Mouse (Mus musculus): ENCODE data around the gene Srarp. TPM values are rescaled to one million over a fixed set of nuclear protein-coding genes. Genes with fewer than 3 reads are reported as not detected.
A peak's percentile ranks its signal among the peaks of the same experiment; 100 is the strongest.

The Srarp gene
- polyA plus RNA-seq, 1 experiment from 2014 or later, result not detected

- Histone ChIP-seq H3K9me3 (ENCODE audit: control insufficient read depth, low read length) (no peaks in the 10 kb centered on the region), H3K36me3 (ENCODE audit: control insufficient read depth, insufficient read depth, low read length) (no peaks in the 10 kb centered on the region), H3K27ac (ENCODE audit: low read depth, low read length) (no peak overlapping the region), H3K4me1 (replicated peaks; ENCODE audit: control insufficient read depth, insufficient read depth, low read length) (no peaks in the 10 kb centered on the region), H3K9ac (ENCODE audit: low read depth, low read length) (no peak overlapping the region), H3K4me2 (replicated peaks; ENCODE audit: low read depth, low read length) (no peak overlapping the region), H3K4me3 (ENCODE audit: low read depth, low read length) (no peak overlapping the region), H3K27me3 (ENCODE audit: control insufficient read depth, insufficient read depth, low read length) (no peaks in the 10 kb centered on the region)
- DNase-seq (ENCODE audit: low spot score), result no peak
- ATAC-seq (ENCODE audit: low FRiP score), result no peak
- WGBS, result 84% methylated on average over 12 of the region's 12 CpGs
Measured at GRCm38 (mm10) chr4:141439083-141439803, 3.3 kb upstream of the Srarp start.

DNA sequence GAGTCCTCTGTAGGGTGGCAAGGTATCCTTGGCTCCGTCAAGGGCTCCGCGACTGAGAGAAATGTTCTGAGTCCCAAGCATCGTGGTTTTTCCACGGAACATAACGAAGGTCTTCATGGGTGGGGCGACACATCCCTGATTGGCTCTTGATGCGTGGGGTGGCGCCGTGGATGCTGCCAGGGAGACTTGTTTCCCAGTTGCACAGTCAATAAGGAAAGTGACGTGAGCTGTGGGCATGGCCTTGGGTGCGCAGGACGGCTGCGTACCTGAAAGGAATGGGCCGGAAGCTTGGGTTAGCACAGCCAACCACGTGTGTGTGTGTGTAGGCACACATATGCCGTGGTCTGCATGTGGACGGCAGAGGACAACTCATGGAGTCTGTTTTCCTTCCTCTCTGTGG, 2.7 kb downstream of the Srarp start:
- no peaks in the 10 kb centered on the region for H3K4me1 ChIP-seq (replicated peaks; ENCODE audit: control insufficient read depth, insufficient read depth, low read length)
- no peaks in the 10 kb centered on the region for H3K27me3 ChIP-seq (ENCODE audit: control insufficient read depth, insufficient read depth, low read length)
- WGBS, result 83% methylated on average over 18 of the region's 18 CpGs
- ATAC-seq (ENCODE audit: low FRiP score), result no peak
- H3K27ac ChIP-seq (ENCODE audit: low read depth, low read length), result no peak overlapping the region
- no peak overlapping the region for H3K4me2 ChIP-seq (replicated peaks; ENCODE audit: low read depth, low read length)
- H3K36me3 ChIP-seq (ENCODE audit: control insufficient read depth, insufficient read depth, low read length), result no peaks in the 10 kb centered on the region
- H3K9ac ChIP-seq (ENCODE audit: low read depth, low read length), result no peak overlapping the region
- H3K9me3 ChIP-seq (ENCODE audit: control insufficient read depth, low read length), result no peaks in the 10 kb centered on the region
- no peak for DNase-seq (ENCODE audit: low spot score)
- no peak overlapping the region for H3K4me3 ChIP-seq (ENCODE audit: low read depth, low read length)

- no peak for DNase-seq (ENCODE audit: low spot score)
- Histone ChIP-seq H3K4me3 (ENCODE audit: low read depth, low read length) (no peak overlapping the region), H3K27me3 (ENCODE audit: control insufficient read depth, insufficient read depth, low read length) (no peaks in the 10 kb centered on the region), H3K36me3 (ENCODE audit: control insufficient read depth, insufficient read depth, low read length) (no peaks in the 10 kb centered on the region), H3K4me2 (replicated peaks; ENCODE audit: low read depth, low read length) (no peak overlapping the region), H3K4me1 (replicated peaks; ENCODE audit: control insufficient read depth, insufficient read depth, low read length) (no peaks in the 10 kb centered on the region), H3K27ac (ENCODE audit: low read depth, low read length) (no peak overlapping the region), H3K9ac (ENCODE audit: low read depth, low read length) (no peak overlapping the region), H3K9me3 (ENCODE audit: control insufficient read depth, low read length) (no peaks in the 10 kb centered on the region)
- 74% methylated on average over 14 of the region's 14 CpGs for WGBS
- no peak for ATAC-seq (ENCODE audit: low FRiP score)
Measured at GRCm38 (mm10) chr4:141432666-141433065, 3.2 kb downstream of the Srarp start.

GRCm38 (mm10) chr4:141430997-141431396, 4.9 kb downstream of the Srarp start:
- H3K9me3 ChIP-seq (ENCODE audit: control insufficient read depth, low read length), result no peaks in the 10 kb centered on the region
- ATAC-seq (ENCODE audit: low FRiP score) (no peak), DNase-seq (ENCODE audit: low spot score) (peak; percentile 78)
- 44% methylated on average over 9 of the region's 9 CpGs for WGBS
- no peak overlapping the region for H3K4me2 ChIP-seq (replicated peaks; ENCODE audit: low read depth, low read length)
- no peak overlapping the region for H3K4me3 ChIP-seq (ENCODE audit: low read depth, low read length)
- no peaks in the 10 kb centered on the region for H3K36me3 ChIP-seq (ENCODE audit: control insufficient read depth, insufficient read depth, low read length)
- no peaks in the 10 kb centered on the region for H3K27me3 ChIP-seq (ENCODE audit: control insufficient read depth, insufficient read depth, low read length)
- H3K4me1 ChIP-seq (replicated peaks; ENCODE audit: control insufficient read depth, insufficient read depth, low read length), result no peaks in the 10 kb centered on the region
- no peak overlapping the region for H3K9ac ChIP-seq (ENCODE audit: low read depth, low read length)
- H3K27ac ChIP-seq (ENCODE audit: low read depth, low read length), result no peak overlapping the region

DNA sequence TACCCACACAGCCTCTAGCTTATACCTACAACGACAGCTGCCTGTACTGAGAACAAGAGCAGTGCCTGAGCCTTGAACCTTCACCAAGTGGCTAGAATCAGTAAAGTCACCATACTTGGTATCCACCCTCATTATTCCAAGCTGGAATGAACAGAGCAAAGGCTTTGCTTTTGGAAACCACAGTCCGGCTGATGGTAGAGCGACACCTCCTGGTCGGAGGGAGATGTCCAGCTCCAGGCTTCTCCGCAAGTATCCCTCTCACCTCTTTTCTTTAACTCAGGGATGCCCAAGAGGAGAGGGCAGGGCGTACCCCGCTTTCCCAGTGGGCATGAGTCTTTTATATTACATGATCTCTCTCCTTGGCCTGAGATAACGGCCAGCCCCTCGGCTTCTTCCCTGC, 6.1 kb downstream of the Srarp start:
- WGBS, result 53% methylated on average over 9 of the region's 9 CpGs
- Histone ChIP-seq H3K4me1 (replicated peaks; ENCODE audit: control insufficient read depth, insufficient read depth, low read length) (peaks cover 4% of the 10 kb centered on the region; the same call in 1 of the 2 replicates), H3K27ac (ENCODE audit: low read depth, low read length) (no peak overlapping the region), H3K9me3 (ENCODE audit: control insufficient read depth, low read length) (no peaks in the 10 kb centered on the region), H3K4me2 (replicated peaks; ENCODE audit: low read depth, low read length) (no peak overlapping the region), H3K4me3 (ENCODE audit: low read depth, low read length) (no peak overlapping the region), H3K27me3 (ENCODE audit: control insufficient read depth, insufficient read depth, low read length) (no peaks in the 10 kb centered on the region), H3K9ac (ENCODE audit: low read depth, low read length) (no peak overlapping the region), H3K36me3 (ENCODE audit: control insufficient read depth, insufficient read depth, low read length) (no peaks in the 10 kb centered on the region)
- DNase-seq (ENCODE audit: low spot score) (peak; percentile 44), ATAC-seq (ENCODE audit: low FRiP score) (no peak)

GRCm38 (mm10) chr4:141429381-141429780, 6.5 kb downstream of the Srarp start:
- Histone ChIP-seq H3K4me2 (replicated peaks; ENCODE audit: low read depth, low read length) (no peak overlapping the region), H3K36me3 (ENCODE audit: control insufficient read depth, insufficient read depth, low read length) (no peaks in the 10 kb centered on the region), H3K27ac (ENCODE audit: low read depth, low read length) (no peak overlapping the region), H3K4me3 (ENCODE audit: low read depth, low read length) (no peak overlapping the region), H3K4me1 (replicated peaks; ENCODE audit: control insufficient read depth, insufficient read depth, low read length) (peaks cover 4% of the 10 kb centered on the region; the same call in 1 of the 2 replicates), H3K27me3 (ENCODE audit: control insufficient read depth, insufficient read depth, low read length) (no peaks in the 10 kb centered on the region), H3K9me3 (ENCODE audit: control insufficient read depth, low read length) (no peaks in the 10 kb centered on the region), H3K9ac (ENCODE audit: low read depth, low read length) (no peak overlapping the region)
- 80% methylated on average over 6 of the region's 6 CpGs for WGBS
- DNase-seq (ENCODE audit: low spot score) (no peak), ATAC-seq (ENCODE audit: low FRiP score) (no peak)

DNA sequence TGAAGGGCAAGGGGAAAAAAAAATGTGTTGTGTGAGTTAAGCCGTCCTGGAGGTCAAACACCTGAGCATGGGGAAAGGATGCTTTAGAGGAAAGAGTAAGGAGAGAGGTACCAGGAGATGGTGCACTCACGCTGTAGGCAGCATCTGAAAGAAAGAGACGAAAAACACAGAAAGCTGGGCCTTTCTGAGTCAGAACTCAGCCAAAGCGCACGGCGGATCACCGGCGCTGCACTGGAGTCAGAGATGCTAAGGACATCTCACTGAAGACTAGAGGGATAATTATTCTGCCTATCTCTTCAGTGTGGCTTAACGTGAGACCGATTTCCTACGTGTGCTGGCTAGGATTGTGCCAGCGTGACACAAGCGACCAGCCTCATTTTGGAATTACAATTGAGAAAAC, 8.0 kb downstream of the Srarp start:
- H3K9me3 ChIP-seq (ENCODE audit: control insufficient read depth, low read length), result no peaks in the 10 kb centered on the region
- H3K4me1 ChIP-seq (replicated peaks; ENCODE audit: control insufficient read depth, insufficient read depth, low read length), result peaks cover 4% of the 10 kb centered on the region; the same call in 1 of the 2 replicates
- H3K36me3 ChIP-seq (ENCODE audit: control insufficient read depth, insufficient read depth, low read length), result no peaks in the 10 kb centered on the region
- no peak overlapping the region for H3K4me3 ChIP-seq (ENCODE audit: low read depth, low read length)
- WGBS, result 89% methylated on average over 13 of the region's 13 CpGs
- no peak for DNase-seq (ENCODE audit: low spot score)
- H3K4me2 ChIP-seq (replicated peaks; ENCODE audit: low read depth, low read length), result no peak overlapping the region
- ATAC-seq (ENCODE audit: low FRiP score), result no peak
- no peaks in the 10 kb centered on the region for H3K27me3 ChIP-seq (ENCODE audit: control insufficient read depth, insufficient read depth, low read length)
- H3K9ac ChIP-seq (ENCODE audit: low read depth, low read length), result no peak overlapping the region
- no peak overlapping the region for H3K27ac ChIP-seq (ENCODE audit: low read depth, low read length)

DNA sequence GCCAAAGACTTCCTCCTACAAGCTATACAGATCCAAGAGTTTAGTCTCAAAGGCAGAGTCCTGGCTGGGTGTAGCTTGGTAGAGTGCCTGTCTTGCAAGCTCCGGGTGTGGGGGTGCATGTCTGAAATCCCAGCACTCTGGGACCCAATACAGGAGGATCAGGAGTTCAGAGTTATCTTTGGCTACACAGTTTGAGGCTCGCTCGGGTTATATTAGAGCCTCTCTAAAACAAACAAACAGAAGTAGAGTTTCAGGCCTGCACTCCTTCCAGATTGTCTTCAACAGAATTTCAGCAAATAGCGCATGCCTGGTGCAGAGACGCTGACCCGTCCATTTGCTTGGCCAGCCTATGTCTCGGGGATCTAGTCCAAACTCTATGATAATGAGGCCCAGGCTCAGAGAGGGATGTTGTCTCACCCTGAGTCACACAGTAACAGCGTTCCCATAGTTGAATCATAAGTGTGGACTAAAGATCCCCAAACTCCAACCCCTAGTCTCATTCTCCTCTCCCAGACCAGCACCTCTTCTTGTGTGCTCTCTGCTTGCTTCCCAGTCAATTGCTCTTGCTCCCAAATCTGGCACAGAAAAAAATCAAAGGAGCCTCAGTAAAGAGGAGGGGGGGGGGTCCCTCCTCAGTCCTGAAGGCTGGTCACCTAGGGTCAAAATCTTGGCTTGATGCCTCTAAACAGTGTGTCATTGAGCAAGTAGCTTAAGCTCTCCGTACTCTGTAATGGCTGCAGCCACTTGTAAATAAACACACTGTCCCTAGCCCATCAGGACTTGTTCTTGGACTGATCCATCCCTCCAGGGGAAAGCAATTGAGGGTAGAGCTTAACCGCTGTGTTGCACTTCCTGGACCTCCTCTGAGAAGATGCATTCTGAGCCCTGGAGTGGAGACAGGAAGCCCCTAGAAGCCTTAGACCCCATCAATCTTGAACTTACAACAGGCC, 8.8 kb downstream of the Srarp start:
- H3K27me3 ChIP-seq (ENCODE audit: control insufficient read depth, insufficient read depth, low read length), result no peaks in the 10 kb centered on the region
- peaks cover 4% of the 10 kb centered on the region; the same call in 1 of the 2 replicates for H3K4me1 ChIP-seq (replicated peaks; ENCODE audit: control insufficient read depth, insufficient read depth, low read length)
- no peak overlapping the region for H3K4me2 ChIP-seq (replicated peaks; ENCODE audit: low read depth, low read length)
- no peak for DNase-seq (ENCODE audit: low spot score)
- H3K4me3 ChIP-seq (ENCODE audit: low read depth, low read length), result no peak overlapping the region
- no peak for ATAC-seq (ENCODE audit: low FRiP score)
- H3K9me3 ChIP-seq (ENCODE audit: control insufficient read depth, low read length), result no peaks in the 10 kb centered on the region
- no peak overlapping the region for H3K27ac ChIP-seq (ENCODE audit: low read depth, low read length)
- H3K36me3 ChIP-seq (ENCODE audit: control insufficient read depth, insufficient read depth, low read length), result no peaks in the 10 kb centered on the region
- no peak overlapping the region for H3K9ac ChIP-seq (ENCODE audit: low read depth, low read length)
- WGBS, result 79% methylated on average over 10 of the region's 10 CpGs

Data from hindbrain, embryonic 11.5 days (tissue).